Mouse (Mus musculus) CH12.LX (cell line): Measurements from ENCODE around the gene Cacna2d2. TPM values are rescaled to one million over a fixed set of nuclear protein-coding genes. Genes with fewer than 3 reads are reported as not detected.

ENCODE experiments used
- DNase-seq: peaks from one replicate; pipeline ENCODE4 v3.0.0-alpha.2; 2013; ENCODE audit errors: extremely low read depth
- H3K27ac ChIP-seq: 2 replicates; pipeline ENCODE4 v1.5.1; 2012; ENCODE audit warnings: low read depth, mild to moderate bottlenecking, control low read depth, moderate library complexity; ENCODE audit not compliant: insufficient read depth
- H3K27me3 ChIP-seq: replicated peaks from 2 replicates; pipeline ENCODE3; 2012; ENCODE audit warnings: inconsistent platforms
- H3K36me3 ChIP-seq, 2 experiments: replicated peaks in 1 of 2; 2 replicates each; pipeline versions ENCODE3 to v1.6.1; 2012; ENCODE audit warnings: inconsistent platforms in 1 of 2, low read length in 1 of 2, mild to moderate bottlenecking in 1 of 2, mixed read lengths in 1 of 2, moderate library complexity in 1 of 2; ENCODE audit not compliant: control insufficient read depth in 1 of 2, insufficient read depth in 1 of 2
- H3K4me1 ChIP-seq, 2 experiments: 2 replicates each; pipeline ENCODE4 v1.6.1; 2012; ENCODE audit warnings: inconsistent platforms in 1 of 2, moderate library complexity in 1 of 2; ENCODE audit not compliant: insufficient read depth in 2 of 2, control insufficient read depth in 1 of 2
- H3K4me2 ChIP-seq: 2 replicates; pipeline ENCODE4 v1.6.1; 2012; ENCODE audit warnings: low read depth, mild to moderate bottlenecking, control low read depth; ENCODE audit not compliant: poor library complexity, insufficient read depth, severe bottlenecking
- H3K4me3 ChIP-seq, 3 experiments: fragments of 150-350 bp in 1 of 3; sonication (generic) in 1 of 3; replicated peaks in 1 of 3; 2 replicates each; pipeline versions ENCODE3 to v1.5.1; 2011 to 2012; ENCODE audit warnings: low read depth in 2 of 3, low read length in 2 of 3, mild to moderate bottlenecking in 2 of 3, moderate library complexity in 2 of 3, control low read depth in 1 of 3, improper control_type of control experiment in 1 of 3, inconsistent platforms in 1 of 3, mixed read lengths in 1 of 3; ENCODE audit not compliant: poor library complexity in 1 of 3
- H3K79me2 ChIP-seq: replicated peaks from 2 replicates; pipeline ENCODE4 v1.6.1; 2012; ENCODE audit warnings: mild to moderate bottlenecking, moderate library complexity; ENCODE audit not compliant: control insufficient read depth, poor library complexity, insufficient read depth, severe bottlenecking; ENCODE audit errors: extremely low read depth
- H3K9ac ChIP-seq: 2 replicates; pipeline ENCODE4 v1.6.1; 2012; ENCODE audit warnings: low read depth, mild to moderate bottlenecking, control low read depth, moderate library complexity; ENCODE audit not compliant: insufficient read depth
- H3K9me3 ChIP-seq: replicated peaks from 2 replicates; pipeline ENCODE3; 2012; ENCODE audit warnings: low read length, inconsistent platforms, mixed read lengths
- BHLHE40 ChIP-seq: IDR thresholded peaks from 2 replicates; pipeline ENCODE4 v1.6.1; 2011; ENCODE audit warnings: mild to moderate bottlenecking, low read depth, low read length, improper control_type of control experiment
- CHD1 ChIP-seq: IDR thresholded peaks from 2 replicates; pipeline ENCODE4 v1.6.1; 2012; ENCODE audit warnings: low read depth, low read length, improper control_type of control experiment, inconsistent platforms
- E2F4 ChIP-seq: IDR thresholded peaks from 2 replicates; pipeline ENCODE4 v1.6.1; 2011; ENCODE audit warnings: low read depth, low read length, improper control_type of control experiment; ENCODE audit not compliant: insufficient replicate concordance
- ELF1 ChIP-seq: IDR thresholded peaks from 2 replicates; pipeline ENCODE4 v1.6.1; 2014; ENCODE audit warnings: low read depth, mild to moderate bottlenecking, inconsistent platforms, low read length, improper control_type of control experiment
- ETS1 ChIP-seq: conservative IDR thresholded peaks from 2 replicates; pipeline ENCODE4 v1.6.1; 2012; ENCODE audit warnings: low read depth, mild to moderate bottlenecking, inconsistent platforms, low read length, improper control_type of control experiment, moderate library complexity
- GABPA ChIP-seq: IDR thresholded peaks from 2 replicates; pipeline ENCODE4 v1.6.1; 2012; ENCODE audit warnings: low read depth, low read length, improper control_type of control experiment, inconsistent platforms; ENCODE audit not compliant: insufficient replicate concordance
- JUN ChIP-seq: IDR thresholded peaks from 2 replicates; pipeline ENCODE4 v1.6.1; 2011; ENCODE audit warnings: low read depth, mild to moderate bottlenecking, low read length, improper control_type of control experiment, moderate library complexity; ENCODE audit not compliant: insufficient read depth
- KAT2A ChIP-seq: IDR thresholded peaks from 2 replicates; pipeline ENCODE4 v1.6.1; 2012; ENCODE audit warnings: low read length, improper control_type of control experiment, inconsistent platforms; ENCODE audit not compliant: insufficient replicate concordance
- MAFK ChIP-seq: IDR thresholded peaks from 2 replicates; pipeline ENCODE4 v1.6.1; 2011; ENCODE audit warnings: low read length, improper control_type of control experiment; ENCODE audit not compliant: insufficient replicate concordance
- MAX ChIP-seq: IDR thresholded peaks from 2 replicates; pipeline ENCODE4 v1.6.1; 2011; ENCODE audit warnings: low read length, improper control_type of control experiment
- MYC ChIP-seq: IDR thresholded peaks from 2 replicates; pipeline ENCODE4 v1.6.1; 2011; ENCODE audit warnings: low read depth, mild to moderate bottlenecking, improper control_type of control experiment, low read length
- NRF1 ChIP-seq: IDR thresholded peaks from 2 replicates; pipeline ENCODE4 v1.6.1; 2014; ENCODE audit warnings: low read depth, mild to moderate bottlenecking, inconsistent platforms, low read length, improper control_type of control experiment, moderate library complexity
- PAX5 ChIP-seq: IDR thresholded peaks from 2 replicates; pipeline ENCODE4 v1.6.1; 2012; ENCODE audit warnings: low read length, inconsistent platforms, mixed read lengths
- POLR2A ChIP-seq: IDR thresholded peaks from 2 replicates; pipeline ENCODE4 v1.6.1; 2011; ENCODE audit warnings: low read depth, mild to moderate bottlenecking, improper control_type of control experiment, low read length
- POLR2AphosphoS2 ChIP-seq: IDR thresholded peaks from 2 replicates; pipeline ENCODE4 v1.6.1; 2011; ENCODE audit warnings: low read depth, low read length, improper control_type of control experiment
- SIN3A ChIP-seq: IDR thresholded peaks from 2 replicates; pipeline ENCODE4 v1.6.1; 2012; ENCODE audit warnings: low read length, improper control_type of control experiment, inconsistent platforms
- UBTF ChIP-seq: IDR thresholded peaks from 2 replicates; pipeline ENCODE4 v1.6.1; 2012; ENCODE audit warnings: low read depth, mild to moderate bottlenecking, inconsistent platforms, low read length, improper control_type of control experiment, moderate library complexity
- USF2 ChIP-seq: conservative IDR thresholded peaks from 2 replicates; pipeline ENCODE4 v1.6.1; 2011; ENCODE audit warnings: low read depth, low read length, improper control_type of control experiment
- ZC3H11A ChIP-seq: IDR thresholded peaks from 2 replicates; pipeline ENCODE4 v1.6.1; 2012; ENCODE audit warnings: low read depth, mild to moderate bottlenecking, inconsistent platforms, low read length, improper control_type of control experiment
- ZNF384 ChIP-seq: IDR thresholded peaks from 2 replicates; pipeline ENCODE4 v1.6.1; 2012; ENCODE audit warnings: low read depth, low read length, improper control_type of control experiment, inconsistent platforms
- dilution Hi-C: fragments of 300-500 bp; cut with MboI; formaldehyde crosslinking; loops from 2 replicates; pipeline ENCODE4 v1.14.3; 2020; ENCODE audit warnings: low sequenced_read_pairs; ENCODE audit not compliant: extremely low pct_unique_long_range_greater_than_20kb, extremely low pct_ligation_motif_present
- in situ Hi-C: fragments of 300-500 bp; cut with MboI; formaldehyde crosslinking; loops from 3 replicates; pipeline ENCODE4 v1.14.3; 2019; ENCODE audit warnings: low sequenced_read_pairs, low pct_ligation_motif_present, low pct_unique_long_range_greater_than_20kb, mixed read lengths
- polyA plus RNA-seq: library from polyadenylated mRNA; unstranded; fragments of >175 nt; gene quantifications from 2 replicates; pipeline ENCODE4 v1.2.1, GENCODE M21; 2012; ENCODE audit warnings: low read depth; ENCODE audit not compliant: insufficient read length
- total RNA-seq, 2 experiments: library from RNA; depleted of rRNA; stranded (reverse); fragments of 300-350 nt in 1 of 2; fragments of >200 nt in 1 of 2; gene quantifications; 2 replicates each; pipeline ENCODE4 v1.2.3; 2012 to 2014

The Cacna2d2 gene
- total and polyA plus RNA-seq, 3 experiments: 0.04 TPM; not detected in 2

DNA sequence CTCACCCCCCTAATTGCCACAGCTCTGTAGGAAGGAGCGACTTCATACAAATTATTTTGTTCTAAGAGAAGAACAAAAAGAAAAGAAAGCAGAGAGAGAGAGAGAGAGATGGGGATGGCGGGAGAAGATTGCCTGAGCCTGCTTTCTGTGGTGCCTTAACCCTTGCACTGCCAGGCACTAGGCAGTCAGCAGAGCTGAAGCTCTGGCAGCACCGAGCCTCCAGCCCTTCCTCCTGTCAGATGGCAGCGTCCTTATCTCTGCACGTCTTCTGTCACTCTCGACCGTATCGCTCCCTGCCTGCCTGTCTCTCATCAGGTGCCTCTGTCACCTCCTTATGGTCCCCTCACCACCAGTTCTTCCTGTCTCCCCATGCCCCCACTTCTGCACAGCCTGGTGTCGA, 64.7 kb downstream of the Cacna2d2 start:
- dilution Hi-C loops: no loop called here

DNA sequence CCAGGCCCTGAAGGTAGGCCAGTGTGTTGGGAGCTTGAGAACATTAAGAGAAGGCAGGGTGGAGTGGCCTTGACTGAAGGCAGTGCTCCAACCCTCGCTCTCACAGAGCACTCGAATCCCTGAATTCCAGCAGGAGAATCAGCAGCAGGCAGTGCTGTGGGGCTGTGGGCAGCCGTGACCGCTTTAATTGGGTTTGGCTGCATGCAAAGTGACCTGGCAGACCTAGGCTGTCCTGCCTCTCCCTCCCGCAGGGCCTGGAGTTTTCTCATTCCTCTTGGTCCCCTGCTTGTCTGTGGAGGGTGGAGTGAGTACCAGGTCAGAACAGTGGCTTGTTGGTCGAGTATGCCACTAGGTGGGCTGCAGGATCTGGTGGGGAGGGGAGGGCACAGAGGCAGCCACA, 66.2 kb downstream of the Cacna2d2 start:
- Histone ChIP-seq H3K4me3 (no peak overlapping the region), H3K36me3 (no peaks in the 10 kb centered on the region), H3K9ac (no peak overlapping the region), H3K9me3 (no peaks in the 10 kb centered on the region), H3K27me3 (peaks cover 98% of the 10 kb centered on the region), H3K27ac (no peak overlapping the region), H3K4me1 (peaks cover 0 to 3% of the 10 kb centered on the region in 2 experiments; a peak in 2 of 4 replicates), H3K79me2 (no peaks in the 10 kb centered on the region), H3K4me2 (no peak overlapping the region)
- TF ChIP-seq MYC (no peak), POLR2AphosphoS2 (no peak), ZNF384 (no peak), KAT2A (no peak), JUN (no peak)
- DNase-seq: no peak
- dilution Hi-C loops: no loop called here
- in situ Hi-C loops: no loop called here

More for the DNA sequence above, 64.7 kb downstream of the Cacna2d2 start:
- H3K9me3 ChIP-seq: no peaks in the 10 kb centered on the region
- H3K79me2 ChIP-seq: no peaks in the 10 kb centered on the region
- no peak for TF ChIP-seq NRF1
- no peak for TF ChIP-seq POLR2A
- TF ChIP-seq MAX: no peak
- TF ChIP-seq ELF1: no peak
- no peak for TF ChIP-seq SIN3A
- no peak for TF ChIP-seq MAFK
- no peak for TF ChIP-seq MYC
- no peak for TF ChIP-seq PAX5
- TF ChIP-seq UBTF: no peak
- no peak for TF ChIP-seq POLR2AphosphoS2
- no peak for TF ChIP-seq ZNF384
- TF ChIP-seq BHLHE40: no peak
- no peak for TF ChIP-seq E2F4
- TF ChIP-seq ZC3H11A: no peak
- TF ChIP-seq USF2: no peak
- no peak for TF ChIP-seq CHD1
- no peak for TF ChIP-seq KAT2A
- no peak for TF ChIP-seq ETS1
- no peak for TF ChIP-seq GABPA
- H3K4me2 ChIP-seq: no peak overlapping the region
- in situ Hi-C loops: no loop called here
- peaks cover 0 to 3% of the 10 kb centered on the region in 2 experiments; a peak in 2 of 4 replicates for H3K4me1 ChIP-seq
- H3K9ac ChIP-seq: no peak overlapping the region
- H3K27me3 ChIP-seq: peaks cover 95% of the 10 kb centered on the region
- H3K27ac ChIP-seq: no peak overlapping the region
- DNase-seq: no peak
- H3K4me3 ChIP-seq: no peak overlapping the region
- no peaks in the 10 kb centered on the region for H3K36me3 ChIP-seq
